Mouse (Mus musculus) heart, embryonic 16.5 days (tissue): ENCODE measurements around the gene Trpt1. TPM values are rescaled to one million over a fixed set of nuclear protein-coding genes. Genes with fewer than 3 reads are reported as not detected.

Experiments used
- ATAC-seq: fragments of 200-750 bp; cut with Nextera tagmentation; replicated peaks from 2 replicates; pipeline ENCODE4 v1.8.0; 2017; ENCODE audit warnings: moderate number of reproducible peaks; ENCODE audit not compliant: insufficient read depth, low FRiP score; ENCODE audit errors: extremely low read depth
- H3K27ac ChIP-seq: fragments of 300-500 bp; sonication (generic); 2 replicates; pipeline ENCODE4 v1.5.1; 2014; ENCODE audit warnings: mild to moderate bottlenecking, low read length, control low read depth, moderate library complexity
- H3K27me3 ChIP-seq: fragments of 300-500 bp; sonication (generic); 2 replicates; pipeline ENCODE4 v1.6.1; 2014; ENCODE audit warnings: low read length, mixed read lengths; ENCODE audit not compliant: control insufficient read depth, insufficient read depth
- H3K36me3 ChIP-seq: fragments of 300-500 bp; sonication (generic); 2 replicates; pipeline ENCODE4 v1.6.1; 2014; ENCODE audit not compliant: control insufficient read depth, insufficient read depth
- H3K4me1 ChIP-seq: fragments of 300-500 bp; sonication (generic); 2 replicates; pipeline ENCODE4 v1.6.1; 2014; ENCODE audit warnings: low read length, mixed read lengths; ENCODE audit not compliant: control insufficient read depth, insufficient read depth
- H3K4me2 ChIP-seq: fragments of 300-500 bp; sonication (generic); 2 replicates; pipeline ENCODE4 v1.6.1; 2014; ENCODE audit warnings: low read depth, mild to moderate bottlenecking, control low read depth, low read length
- H3K4me3 ChIP-seq: fragments of 300-500 bp; sonication (generic); 2 replicates; pipeline ENCODE4 v1.5.1; 2014; ENCODE audit warnings: mild to moderate bottlenecking, control low read depth, low read length
- H3K9ac ChIP-seq: fragments of 300-500 bp; sonication (generic); 2 replicates; pipeline ENCODE4 v1.6.1; 2014; ENCODE audit warnings: low read length, control low read depth
- H3K9me3 ChIP-seq: fragments of 300-500 bp; sonication (generic); replicated peaks from 2 replicates; pipeline ENCODE4 v1.6.1; 2016; ENCODE audit warnings: low read length; ENCODE audit not compliant: control insufficient read depth
- WGBS: fragments of 180-500 bp; shearing (Covaris S2); extraction: QIAGEN DNeasy Blood & Tissue Kit; methylation state at CpG from one replicate; pipeline ENCODE4 v1.1.7; 2014; 5-methylcytosine and 5-hydroxymethylcytosine counted together
- polyA plus RNA-seq: library from polyadenylated mRNA; unstranded; fragments of >200 nt; fragmentation: Nextera tagmentation; extraction: Ambion mirVana; gene quantifications from 2 replicates; pipeline ENCODE4 v1.2.1, GENCODE M21; 2015

The Trpt1 gene
- polyA plus RNA-seq, 1 experiment from 2014 or later: 17.0 TPM

GRCm38 (mm10) chr19:6954046-6954445 lies 41.9 kb upstream of the Trpt1 start:
- H3K36me3 ChIP-seq: peaks cover 17% of the 10 kb centered on the region
- no peak for ATAC-seq
- H3K4me2 ChIP-seq: no peak overlapping the region
- H3K9ac ChIP-seq: no peak overlapping the region
- no peaks in the 10 kb centered on the region for H3K9me3 ChIP-seq
- WGBS: 51% methylated on average over 9 of the region's 9 CpGs
- H3K4me1 ChIP-seq: peaks cover 43% of the 10 kb centered on the region
- H3K27ac ChIP-seq: no peak overlapping the region
- no peaks in the 10 kb centered on the region for H3K27me3 ChIP-seq
- no peak overlapping the region for H3K4me3 ChIP-seq

DNA sequence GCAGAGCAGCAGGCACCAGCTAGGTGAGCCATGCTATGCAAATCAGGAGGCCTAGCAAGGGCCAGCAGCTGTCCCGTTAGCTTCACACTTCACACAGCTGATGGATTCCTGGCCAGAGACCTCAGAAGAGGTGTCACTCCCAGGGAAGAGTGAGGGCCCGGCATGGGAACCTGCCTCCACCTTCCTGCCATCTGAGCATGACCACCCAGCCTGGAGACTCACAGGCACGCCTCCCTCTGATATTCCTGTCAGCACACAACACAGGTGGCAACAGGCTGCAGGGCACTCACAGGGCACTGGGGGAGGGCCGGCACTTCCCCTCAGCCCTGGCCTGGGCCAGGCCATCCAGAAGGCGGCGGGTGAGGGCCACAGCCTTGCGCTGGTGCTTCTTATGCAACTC lies 40.5 kb upstream of the Trpt1 start:
- Histone ChIP-seq H3K4me2 (no peak overlapping the region), H3K36me3 (peaks cover 30% of the 10 kb centered on the region), H3K27me3 (no peaks in the 10 kb centered on the region), H3K4me3 (no peak overlapping the region), H3K4me1 (peaks cover 37% of the 10 kb centered on the region), H3K9me3 (no peaks in the 10 kb centered on the region), H3K27ac (peak overlapping the region; percentile 36; the same call in 1 of the 2 replicates), H3K9ac (peak overlapping the region; percentile 41; the same call in 1 of the 2 replicates)
- ATAC-seq: peak; percentile 8; the same call in 1 of the 2 replicates
- 52% methylated on average over 7 of the region's 7 CpGs for WGBS

DNA sequence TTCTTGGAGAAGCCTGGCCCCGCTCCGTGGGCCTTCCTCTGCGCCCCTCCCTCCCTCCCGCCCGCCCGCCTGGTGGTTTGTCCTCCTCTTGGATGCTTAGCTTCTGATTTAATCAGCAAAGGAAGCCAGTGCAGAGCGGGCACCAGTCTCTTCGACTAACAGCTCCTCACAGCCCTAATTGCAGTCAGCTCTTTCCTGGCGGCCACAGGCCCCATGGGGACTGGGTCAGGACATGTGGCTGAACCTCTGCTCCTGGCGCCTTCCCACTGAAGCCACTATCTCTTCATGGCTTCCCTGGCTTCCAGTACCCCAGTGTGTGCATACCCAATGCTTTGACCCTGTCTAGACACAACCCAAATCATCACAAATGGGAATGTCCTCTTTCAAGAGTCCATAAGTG lies 39.5 kb upstream of the Trpt1 start:
- Histone ChIP-seq H3K9ac (no peak overlapping the region), H3K27ac (no peak overlapping the region), H3K4me1 (peaks cover 36% of the 10 kb centered on the region), H3K4me3 (no peak overlapping the region), H3K4me2 (no peak overlapping the region), H3K9me3 (no peaks in the 10 kb centered on the region), H3K36me3 (peaks cover 30% of the 10 kb centered on the region), H3K27me3 (no peaks in the 10 kb centered on the region)
- WGBS: 80% methylated on average over 10 of the region's 10 CpGs
- ATAC-seq: no peak

GRCm38 (mm10) chr19:6968491-6969271 lies 27.2 kb upstream of the Trpt1 start:
- no peaks in the 10 kb centered on the region for H3K27me3 ChIP-seq

DNA sequence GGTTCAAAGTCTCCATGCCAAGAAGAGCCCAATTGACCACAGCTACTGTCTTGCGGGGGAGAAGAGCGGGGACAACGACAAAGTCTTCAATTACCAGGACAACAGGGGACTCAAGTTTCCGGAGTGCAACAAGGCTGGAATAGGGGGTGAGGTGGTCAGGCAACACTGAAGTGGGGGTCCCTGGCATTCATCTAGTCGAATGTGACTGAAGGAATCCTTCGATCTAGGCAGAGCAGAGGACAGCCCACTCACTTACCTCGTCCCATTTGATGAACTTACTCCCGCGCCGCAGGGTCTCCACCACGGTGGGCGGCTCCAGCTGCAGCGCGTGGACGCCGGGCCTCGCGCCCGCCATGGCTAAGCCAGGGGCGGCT lies 26.7 kb upstream of the Trpt1 start:
- WGBS: 1% methylated on average over 20 of the region's 20 CpGs
- Histone ChIP-seq H3K4me2 (peak overlapping the region; percentile 63), H3K9ac (peak overlapping the region; percentile 76), H3K4me3 (peak overlapping the region; percentile 61), H3K4me1 (peaks cover 34% of the 10 kb centered on the region), H3K27me3 (no peaks in the 10 kb centered on the region), H3K9me3 (no peaks in the 10 kb centered on the region), H3K27ac (no peak overlapping the region), H3K36me3 (peaks cover 12% of the 10 kb centered on the region)
- ATAC-seq: no peak; the same call in 1 of the 2 replicates

More at GRCm38 (mm10) chr19:6968491-6969271, 27.2 kb upstream of the Trpt1 start:
- H3K4me2 ChIP-seq: peak overlapping the region; percentile 63
- no peaks in the 10 kb centered on the region for H3K9me3 ChIP-seq
- H3K9ac ChIP-seq: peak overlapping the region; percentile 76
- peaks cover 29% of the 10 kb centered on the region for H3K4me1 ChIP-seq
- peak overlapping the region; percentile 61 for H3K4me3 ChIP-seq
- WGBS: 16% methylated on average over 15 of the region's 15 CpGs
- no peak for ATAC-seq
- H3K36me3 ChIP-seq: peaks cover 14% of the 10 kb centered on the region
- H3K27ac ChIP-seq: no peak overlapping the region

GRCm38 (mm10) chr19:6969665-6970381 lies 26.1 kb upstream of the Trpt1 start:
- ATAC-seq: peak; percentile 71
- H3K9ac ChIP-seq: peak overlapping the region; percentile 76
- peaks cover 34% of the 10 kb centered on the region for H3K4me1 ChIP-seq
- peak overlapping the region; percentile 1 for H3K27ac ChIP-seq
- peak overlapping the region; percentile 61 for H3K4me3 ChIP-seq
- H3K27me3 ChIP-seq: no peaks in the 10 kb centered on the region
- H3K9me3 ChIP-seq: no peaks in the 10 kb centered on the region
- peaks cover 10% of the 10 kb centered on the region for H3K36me3 ChIP-seq
- H3K4me2 ChIP-seq: peak overlapping the region; percentile 63
- under 1% methylated on average over 55 of the region's 55 CpGs for WGBS

DNA sequence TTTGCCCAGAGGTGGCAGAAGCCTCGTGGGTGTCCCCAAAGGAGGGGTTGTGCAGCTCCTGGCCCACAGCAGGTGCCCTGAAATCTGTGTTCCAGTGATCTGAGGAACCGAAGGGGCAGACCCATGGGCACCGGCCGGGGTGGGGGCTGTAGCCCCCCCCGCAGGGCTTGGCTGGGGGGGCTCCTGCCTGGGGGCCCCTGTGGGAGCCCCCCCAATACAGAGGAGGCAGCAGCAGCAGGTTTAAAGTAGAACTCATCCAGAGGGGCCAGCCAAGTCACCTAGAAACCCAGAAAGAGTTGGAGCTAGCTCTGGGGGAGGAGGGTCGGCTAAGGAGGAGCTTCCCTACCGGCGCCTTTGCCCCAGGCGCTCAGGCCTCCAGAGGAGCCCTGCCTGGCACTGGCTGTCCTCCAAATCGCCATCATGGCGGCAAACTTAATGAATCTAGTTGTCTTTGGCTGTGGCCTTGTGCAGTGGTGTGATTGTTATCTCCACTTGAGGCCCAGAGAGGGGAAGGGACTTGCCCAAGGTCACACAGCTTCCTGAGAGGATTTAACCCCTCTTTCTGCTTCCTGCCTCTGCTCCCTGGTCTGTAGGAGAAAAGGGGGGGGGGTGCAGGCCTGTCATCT lies 25.4 kb upstream of the Trpt1 start:
- H3K36me3 ChIP-seq: peaks cover 4% of the 10 kb centered on the region; the same call in 1 of the 2 replicates
- H3K4me2 ChIP-seq: peak overlapping the region; percentile 63
- WGBS: 27% methylated on average over 11 of the region's 11 CpGs
- peak overlapping the region; percentile 61; the same call in 1 of the 2 replicates for H3K4me3 ChIP-seq
- H3K4me1 ChIP-seq: peaks cover 34% of the 10 kb centered on the region
- H3K27me3 ChIP-seq: no peaks in the 10 kb centered on the region
- peak overlapping the region; percentile 32 for H3K27ac ChIP-seq
- peak overlapping the region; percentile 76 for H3K9ac ChIP-seq
- no peaks in the 10 kb centered on the region for H3K9me3 ChIP-seq
- no peak for ATAC-seq

DNA sequence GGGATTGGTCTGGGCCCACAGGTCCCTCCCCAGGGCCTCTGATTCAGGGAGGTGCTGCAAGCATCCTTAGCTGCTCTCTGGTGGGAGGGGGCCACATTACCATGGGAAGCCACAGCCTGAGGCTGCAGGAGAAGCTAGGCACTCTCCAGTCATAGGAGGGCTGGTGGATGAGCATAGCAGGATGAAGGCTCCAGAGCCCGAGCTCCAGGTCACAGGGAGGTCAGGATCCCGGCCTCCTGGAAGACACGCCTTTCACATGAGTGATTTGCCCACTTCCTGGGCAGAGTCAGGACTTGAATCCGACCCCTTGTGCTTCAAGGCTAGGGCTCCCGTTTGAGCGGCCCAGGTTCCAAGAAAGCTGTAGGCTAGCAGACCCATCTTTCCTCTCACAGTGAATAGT lies 24.3 kb upstream of the Trpt1 start:
- H3K27me3 ChIP-seq: no peaks in the 10 kb centered on the region
- H3K9ac ChIP-seq: no peak overlapping the region
- no peak overlapping the region for H3K4me3 ChIP-seq
- H3K36me3 ChIP-seq: no peaks in the 10 kb centered on the region
- H3K27ac ChIP-seq: peak overlapping the region; percentile 20; the same call in 1 of the 2 replicates
- no peak overlapping the region for H3K4me2 ChIP-seq
- H3K9me3 ChIP-seq: no peaks in the 10 kb centered on the region
- WGBS: 35% methylated on average over 6 of the region's 6 CpGs
- no peak for ATAC-seq
- peaks cover 38% of the 10 kb centered on the region for H3K4me1 ChIP-seq
